Mouse (Mus musculus): ENCODE data around the gene Xlr5b.
"Not testable (repeated sequence)": the region's sequence is repeated elsewhere in the genome, so short reads cannot be mapped to it uniquely, and the experiment has no call there.

Xlr5b gene

DNA sequence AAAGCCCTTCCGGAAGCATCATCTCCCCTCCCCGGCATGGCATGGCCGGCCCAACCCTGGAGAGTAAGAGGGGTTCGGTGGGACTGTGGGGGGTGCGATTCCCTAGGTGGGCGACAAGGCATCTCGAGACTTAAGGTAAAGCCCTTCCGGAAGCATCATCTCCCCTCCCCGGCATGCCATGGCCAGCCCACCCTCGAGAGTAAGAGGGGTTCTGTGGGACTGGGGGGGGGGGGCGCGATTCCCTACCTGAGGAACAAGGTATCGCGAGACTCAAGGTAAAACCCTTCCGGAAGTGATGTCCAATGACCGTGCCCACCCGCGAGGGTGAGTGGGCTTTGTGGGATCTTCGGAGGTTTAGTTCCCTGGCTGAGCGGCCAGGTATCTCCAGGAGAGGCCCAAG lies at the start of gene Xlr5b:
Gene Xlr5b (plus strand): TSS at position 301 of the 400 bp plus-strand sequence.
- DNase-seq (ENCODE audit: extremely low spot score, low spot score) = not testable (repeated sequence)

DNA sequence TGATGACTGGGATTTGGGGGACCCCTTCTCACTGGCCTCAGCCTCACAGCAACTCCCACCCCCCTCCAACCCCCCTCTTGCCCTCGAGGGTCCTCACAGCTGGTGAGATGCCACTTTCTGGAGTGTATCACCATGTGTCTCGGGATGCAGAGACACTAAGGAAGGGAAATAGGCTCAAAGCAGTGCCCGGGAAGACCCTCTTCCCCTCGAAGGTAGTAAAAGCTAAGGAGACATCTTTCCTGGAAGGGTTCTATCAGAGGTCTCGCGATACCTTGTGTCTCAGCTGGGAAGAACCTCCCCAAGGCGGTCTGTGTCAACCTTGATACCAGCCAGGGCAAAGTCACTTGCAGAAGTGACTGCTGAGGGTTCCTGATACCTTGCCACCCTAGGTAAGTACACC lies 31.8 kb upstream of the Xlr5b start, which contains the start of gene Gm14685:
Gene Gm14685 (plus strand): TSS at position 301 of the 400 bp plus-strand sequence.
- not testable (repeated sequence) for DNase-seq (ENCODE audit: extremely low spot score, low spot score)

GRCm38 (mm10) chrX:73122859-73123829 lies 25.5 kb upstream of the Xlr5b start:
- not testable (repeated sequence) for DNase-seq (ENCODE audit: extremely low spot score, low spot score)

DNA sequence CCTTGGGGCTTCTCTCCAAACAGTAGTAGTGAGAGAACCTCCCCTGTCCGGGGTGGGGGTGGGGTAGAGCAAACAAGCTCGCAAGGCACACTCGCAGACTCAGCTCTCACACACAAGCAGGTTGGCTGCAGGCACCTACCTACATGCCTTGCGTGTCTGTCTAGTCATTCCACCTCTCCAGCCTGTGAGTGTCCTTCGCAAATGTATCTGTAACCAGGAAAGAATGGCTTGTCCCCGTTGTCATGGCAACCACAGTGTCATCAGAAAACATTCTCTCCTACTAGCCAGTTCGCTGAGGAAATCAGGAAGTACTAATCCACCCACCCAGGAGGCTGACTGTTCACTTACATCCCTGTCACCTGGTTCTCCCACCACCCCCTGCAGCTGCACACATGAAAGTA lies 5.4 kb upstream of the Xlr5b start:
- not testable (repeated sequence) for DNase-seq (ENCODE audit: extremely low spot score, low spot score)

DNA sequence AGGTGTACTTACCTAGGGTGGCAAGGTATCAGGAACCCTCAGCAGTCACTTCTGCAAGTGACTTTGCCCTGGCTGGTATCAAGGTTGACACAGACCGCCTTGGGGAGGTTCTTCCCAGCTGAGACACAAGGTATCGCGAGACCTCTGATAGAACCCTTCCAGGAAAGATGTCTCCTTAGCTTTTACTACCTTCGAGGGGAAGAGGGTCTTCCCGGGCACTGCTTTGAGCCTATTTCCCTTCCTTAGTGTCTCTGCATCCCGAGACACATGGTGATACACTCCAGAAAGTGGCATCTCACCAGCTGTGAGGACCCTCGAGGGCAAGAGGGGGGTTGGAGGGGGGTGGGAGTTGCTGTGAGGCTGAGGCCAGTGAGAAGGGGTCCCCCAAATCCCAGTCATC lies 754 bp downstream of the Xlr5b start, which contains the start of gene DXBay18:
Gene DXBay18 (minus strand): TSS at position 101 of the 400 bp plus-strand sequence.
- DNase-seq (ENCODE audit: extremely low spot score, low spot score) = not testable (repeated sequence)

GRCm38 (mm10) chrX:73176889-73177288 lies 28.3 kb downstream of the Xlr5b start, which contains the start of gene Spin2d:
TSS of gene Spin2d (minus strand) at chrX:73176989.
- not testable (repeated sequence) for DNase-seq (ENCODE audit: extremely low spot score, low spot score)

GRCm38 (mm10) chrX:73191934-73192333 lies 43.3 kb downstream of the Xlr5b start, which contains the start of gene Xlr3b:
TSS of gene Xlr3b (plus strand) at chrX:73192207.
- DNase-seq (ENCODE audit: extremely low spot score, low spot score) = not testable (repeated sequence)
